Mouse (Mus musculus): ENCODE data around the gene Cdc73. TPM values are rescaled to one million over a fixed set of nuclear protein-coding genes. Genes with fewer than 3 reads are reported as not detected.
"Not testable (repeated sequence)": the region's sequence is repeated elsewhere in the genome, so short reads cannot be mapped to it uniquely, and the experiment has no call there.

The Cdc73 gene
- total RNA-seq, 4 experiments from 2014 or later = 66.8 to 84.8 (median 78.5) TPM

- peak in 1 of 2 experiments; percentile 20 for DNase-seq (ENCODE audit: low spot score in 2 of 2)
These were observed 21.6 kb downstream of the Cdc73 start for GRCm38 (mm10) chr1:143681108-143681507.

GRCm38 (mm10) chr1:143675734-143676361 is 26.8 kb downstream of the Cdc73 start:
- no peak for DNase-seq (ENCODE audit: low spot score in 2 of 2)

GRCm38 (mm10) chr1:143664786-143665185 is 37.9 kb downstream of the Cdc73 start:
- DNase-seq (ENCODE audit: low spot score in 2 of 2) = not testable (repeated sequence)

GRCm38 (mm10) chr1:143663197-143663596 is 39.5 kb downstream of the Cdc73 start:
- no peak for DNase-seq (ENCODE audit: low spot score in 2 of 2)

GRCm38 (mm10) chr1:143653646-143654045 is 49.0 kb downstream of the Cdc73 start:
- no peak for DNase-seq (ENCODE audit: low spot score in 2 of 2)

GRCm38 (mm10) chr1:143650317-143650716 is 52.4 kb downstream of the Cdc73 start:
- no peak for DNase-seq (ENCODE audit: low spot score in 2 of 2)

GRCm38 (mm10) chr1:143646219-143646618 is 56.5 kb downstream of the Cdc73 start:
- no peak for DNase-seq (ENCODE audit: low spot score in 2 of 2)

GRCm38 (mm10) chr1:143645386-143645785 is 57.3 kb downstream of the Cdc73 start:
- no peak for DNase-seq (ENCODE audit: low spot score in 2 of 2)

- no peak for DNase-seq (ENCODE audit: low spot score in 2 of 2)
These were observed 58.5 kb downstream of the Cdc73 start for GRCm38 (mm10) chr1:143644221-143644620.

GRCm38 (mm10) chr1:143640650-143641407 is 61.9 kb downstream of the Cdc73 start, which contains the start of gene B3galt2:
B3galt2 (plus strand) TSS chr1:143640664.
- peak; percentile 69 to 82 for DNase-seq (ENCODE audit: low spot score in 2 of 2)

- no peak for DNase-seq (ENCODE audit: low spot score in 2 of 2)
These were observed 69.7 kb downstream of the Cdc73 start for GRCm38 (mm10) chr1:143632854-143633587.

- DNase-seq (ENCODE audit: low spot score in 2 of 2) = no peak
These were observed 70.3 kb downstream of the Cdc73 start for GRCm38 (mm10) chr1:143632361-143632760.

GRCm38 (mm10) chr1:143631337-143631736 is 71.4 kb downstream of the Cdc73 start:
- DNase-seq (ENCODE audit: low spot score in 2 of 2) = no peak

- no peak for DNase-seq (ENCODE audit: low spot score in 2 of 2)
These were observed 80.1 kb downstream of the Cdc73 start for GRCm38 (mm10) chr1:143622634-143623033.

GRCm38 (mm10) chr1:143621930-143622329 is 80.8 kb downstream of the Cdc73 start:
- no peak for DNase-seq (ENCODE audit: low spot score in 2 of 2)

GRCm38 (mm10) chr1:143619760-143620159 is 82.9 kb downstream of the Cdc73 start:
- no peak for DNase-seq (ENCODE audit: low spot score in 2 of 2)

GRCm38 (mm10) chr1:143612901-143613300 is 89.8 kb downstream of the Cdc73 start:
- DNase-seq (ENCODE audit: low spot score in 2 of 2) = no peak

- DNase-seq (ENCODE audit: low spot score in 2 of 2) = no peak
These were observed 93.8 kb downstream of the Cdc73 start for GRCm38 (mm10) chr1:143608911-143609310.

- no peak for DNase-seq (ENCODE audit: low spot score in 2 of 2)
These were observed 105.8 kb downstream of the Cdc73 start for GRCm38 (mm10) chr1:143596864-143597263.

- DNase-seq (ENCODE audit: low spot score in 2 of 2) = no peak
These were observed 125.7 kb downstream of the Cdc73 start for GRCm38 (mm10) chr1:143576824-143577543.

- DNase-seq (ENCODE audit: low spot score in 2 of 2) = no peak
These were observed 144.5 kb downstream of the Cdc73 start for GRCm38 (mm10) chr1:143558235-143558634.
